Mouse (Mus musculus) kidney, embryonic 14.5 days (tissue): Measurements from ENCODE around the gene Zbtb8os. TPM values are rescaled to one million over a fixed set of nuclear protein-coding genes. Genes with fewer than 3 reads are reported as not detected.
A peak's percentile ranks its signal among the peaks of the same experiment; 100 is the strongest.

ENCODE experiments used
- ATAC-seq: fragments of 200-750 bp; cut with Nextera tagmentation; 2 replicates; pipeline ENCODE4 v1.8.0; 2017; ENCODE audit warnings: moderate number of reproducible peaks, mild to moderate bottlenecking, moderate TSS enrichment, moderate library complexity; ENCODE audit not compliant: low FRiP score, low TSS enrichment
- H3K27ac ChIP-seq: fragments of 300-500 bp; sonication (generic); 2 replicates; pipeline ENCODE4 v1.5.1; 2014; ENCODE audit warnings: low read depth, mild to moderate bottlenecking, low read length, moderate library complexity, mixed read lengths
- H3K27me3 ChIP-seq: fragments of 300-500 bp; sonication (generic); 2 replicates; pipeline ENCODE4 v1.6.1; 2014; ENCODE audit warnings: mild to moderate bottlenecking, low read length; ENCODE audit not compliant: control insufficient read depth, insufficient read depth
- H3K36me3 ChIP-seq: fragments of 300-500 bp; sonication (generic); 2 replicates; pipeline ENCODE4 v1.6.1; 2014; ENCODE audit warnings: low read length, mixed read lengths; ENCODE audit not compliant: control insufficient read depth, insufficient read depth
- H3K4me1 ChIP-seq: fragments of 300-500 bp; sonication (generic); 2 replicates; pipeline ENCODE4 v1.6.1; 2014; ENCODE audit warnings: low read length, mixed read lengths; ENCODE audit not compliant: control insufficient read depth, insufficient read depth
- H3K4me2 ChIP-seq: fragments of 300-500 bp; sonication (generic); replicated peaks from 2 replicates; pipeline ENCODE4 v1.6.1; 2014; ENCODE audit warnings: low read depth, mild to moderate bottlenecking, low read length
- H3K4me3 ChIP-seq: fragments of 300-500 bp; sonication (generic); 2 replicates; pipeline ENCODE4 v1.5.1; 2014; ENCODE audit warnings: mild to moderate bottlenecking, low read length
- H3K9ac ChIP-seq: fragments of 300-500 bp; sonication (generic); 2 replicates; pipeline ENCODE4 v1.6.1; 2014; ENCODE audit warnings: low read depth, mild to moderate bottlenecking, low read length, moderate library complexity
- H3K9me3 ChIP-seq: fragments of 300-500 bp; sonication (generic); 2 replicates; pipeline ENCODE4 v1.6.1; 2016; ENCODE audit warnings: low read length; ENCODE audit not compliant: control insufficient read depth
- WGBS: fragments of 180-500 bp; shearing (Covaris S2); extraction: QIAGEN DNeasy Blood & Tissue Kit; methylation state at CpG from one replicate; pipeline ENCODE4 v1.1.7; 2014; 5-methylcytosine and 5-hydroxymethylcytosine counted together
- polyA plus RNA-seq: library from polyadenylated mRNA; unstranded; fragments of >200 nt; fragmentation: Nextera tagmentation; extraction: Ambion mirVana; gene quantifications from 2 replicates; pipeline ENCODE4 v1.2.1, GENCODE M21; 2014

The Zbtb8os gene
- polyA plus RNA-seq, 1 experiment from 2014 or later = 50.2 TPM

DNA sequence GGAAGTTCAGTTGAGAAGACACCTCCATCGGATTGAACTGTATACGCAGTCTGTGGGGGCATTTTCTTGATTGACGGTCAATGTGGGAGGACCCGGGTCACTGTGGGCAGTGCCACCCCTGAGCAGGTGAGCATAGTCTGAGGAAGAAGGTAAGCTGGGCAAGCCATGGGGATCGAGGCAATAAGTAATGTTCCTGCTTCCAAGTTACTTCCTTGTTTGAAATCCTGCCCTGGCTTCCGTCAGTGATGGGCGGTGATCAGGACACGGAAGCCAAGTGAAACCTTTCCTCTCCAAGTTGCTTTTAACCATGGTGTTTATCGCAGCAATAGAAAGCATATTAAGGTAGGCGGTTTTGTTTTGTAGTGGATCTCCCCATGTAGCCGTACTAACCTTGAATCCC, 50.2 kb downstream of the Zbtb8os start:
- Histone ChIP-seq H3K9me3 (no peaks in the 10 kb centered on the region), H3K4me3 (no peak overlapping the region), H3K4me1 (0 out of 2 replicates have a peak, but pooled peaks cover 5% of the 10 kb centered on the region), H3K27ac (no peak overlapping the region), H3K4me2 (no peak overlapping the region), H3K9ac (no peak overlapping the region), H3K27me3 (no peaks in the 10 kb centered on the region), H3K36me3 (no peaks in the 10 kb centered on the region)
- WGBS = 85% methylated on average over 11 of the region's 11 CpGs
- ATAC-seq = no peak

DNA sequence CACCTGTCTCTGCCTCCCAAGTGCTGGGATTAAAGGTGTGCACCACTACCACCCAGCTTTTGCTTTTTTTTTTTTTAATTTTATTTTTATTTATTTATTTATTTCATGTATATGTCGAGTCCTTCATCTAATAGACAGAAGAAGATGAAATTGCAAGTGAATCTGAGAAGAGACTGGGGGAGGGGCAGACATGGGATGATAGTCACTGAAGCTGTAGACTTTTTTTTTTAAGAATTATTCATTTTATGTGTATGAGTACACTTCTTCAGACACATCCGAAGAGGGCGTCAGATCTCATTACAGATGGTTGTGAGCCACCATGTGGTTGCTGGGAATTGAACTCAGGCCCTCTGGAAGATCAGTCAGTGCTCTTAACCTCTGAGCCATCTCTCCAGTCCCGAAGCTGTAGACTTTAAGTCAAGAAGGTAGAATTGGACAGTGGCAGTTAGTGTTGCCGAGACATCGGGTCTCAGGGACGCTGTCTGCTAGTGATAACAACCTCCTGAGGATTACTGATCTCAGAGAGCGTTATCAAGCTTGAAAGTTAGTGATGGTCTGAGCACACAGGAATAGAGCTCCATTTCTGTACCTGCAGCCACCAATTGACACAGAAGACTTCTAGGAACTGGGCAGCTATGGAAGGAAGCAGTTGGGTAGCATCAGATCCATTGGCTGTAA, 50.9 kb downstream of the Zbtb8os start:
- Histone ChIP-seq H3K4me3 (no peak overlapping the region), H3K4me1 (0 out of 2 replicates have a peak, but pooled peaks cover 5% of the 10 kb centered on the region), H3K27ac (no peak overlapping the region), H3K4me2 (no peak overlapping the region), H3K9ac (no peak overlapping the region), H3K36me3 (no peaks in the 10 kb centered on the region), H3K27me3 (no peaks in the 10 kb centered on the region), H3K9me3 (no peaks in the 10 kb centered on the region)
- WGBS = 91% methylated on average over 8 of the region's 8 CpGs
- ATAC-seq = no peak

GRCm38 (mm10) chr4:129386989-129387388, 51.5 kb downstream of the Zbtb8os start:
- H3K27ac ChIP-seq = no peak overlapping the region
- 0 out of 2 replicates have a peak, but pooled peaks cover 5% of the 10 kb centered on the region for H3K4me1 ChIP-seq
- H3K36me3 ChIP-seq = no peaks in the 10 kb centered on the region
- H3K4me3 ChIP-seq = no peak overlapping the region
- H3K4me2 ChIP-seq = no peak overlapping the region
- H3K27me3 ChIP-seq = no peaks in the 10 kb centered on the region
- H3K9me3 ChIP-seq = no peaks in the 10 kb centered on the region
- ATAC-seq = no peak
- 75% methylated on average over 2 of the region's 2 CpGs for WGBS
- H3K9ac ChIP-seq = no peak overlapping the region

- H3K4me1 ChIP-seq = 0 out of 2 replicates have a peak, but pooled peaks cover 5% of the 10 kb centered on the region
- no peaks in the 10 kb centered on the region for H3K9me3 ChIP-seq
- H3K27ac ChIP-seq = no peak overlapping the region
- no peak overlapping the region for H3K4me3 ChIP-seq
- 90% methylated on average over 5 of the region's 5 CpGs for WGBS
- H3K36me3 ChIP-seq = no peaks in the 10 kb centered on the region
- no peak overlapping the region for H3K4me2 ChIP-seq
- no peak overlapping the region for H3K9ac ChIP-seq
- ATAC-seq = no peak
- H3K27me3 ChIP-seq = no peaks in the 10 kb centered on the region
Measured at GRCm38 (mm10) chr4:129388404-129388803, 52.9 kb downstream of the Zbtb8os start.

DNA sequence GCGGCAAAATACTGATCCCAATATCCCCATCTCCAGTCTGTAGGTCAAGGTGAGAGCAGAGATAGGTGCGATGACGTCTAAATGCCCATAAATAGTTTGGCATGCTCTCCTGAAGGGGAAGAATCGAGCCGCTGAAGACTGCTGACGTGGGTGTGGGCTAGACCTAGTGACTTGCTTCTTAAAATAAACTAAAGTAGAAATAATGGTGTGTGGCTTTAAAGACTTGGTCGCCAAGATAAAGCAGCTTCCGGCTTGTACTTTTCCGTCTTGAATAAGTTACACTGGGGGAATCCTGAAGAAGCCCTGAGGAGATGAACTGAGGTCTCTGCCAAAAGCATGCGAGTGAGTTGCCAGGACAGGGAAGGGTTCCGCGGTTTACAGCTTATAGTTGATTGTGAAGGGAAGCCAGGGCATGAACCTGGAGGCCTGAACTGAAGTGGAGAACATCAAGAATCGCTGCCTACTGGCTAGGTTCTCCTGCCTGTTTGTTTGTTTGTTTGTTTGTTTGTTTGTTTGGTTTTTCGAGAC, 54.8 kb downstream of the Zbtb8os start:
- Histone ChIP-seq H3K9me3 (no peaks in the 10 kb centered on the region), H3K4me1 (no peaks in the 10 kb centered on the region), H3K27me3 (no peaks in the 10 kb centered on the region), H3K4me3 (no peak overlapping the region), H3K27ac (no peak overlapping the region), H3K9ac (no peak overlapping the region), H3K36me3 (no peaks in the 10 kb centered on the region), H3K4me2 (no peak overlapping the region)
- 86% methylated on average over 14 of the region's 14 CpGs for WGBS
- ATAC-seq = no peak

- Histone ChIP-seq H3K4me2 (no peak overlapping the region), H3K9ac (no peak overlapping the region), H3K27me3 (no peaks in the 10 kb centered on the region), H3K36me3 (no peaks in the 10 kb centered on the region), H3K4me1 (no peaks in the 10 kb centered on the region), H3K9me3 (no peaks in the 10 kb centered on the region), H3K27ac (no peak overlapping the region), H3K4me3 (no peak overlapping the region)
- 89% methylated on average over 7 of the region's 7 CpGs for WGBS
- ATAC-seq = no peak
Measured at GRCm38 (mm10) chr4:129390936-129391557, 55.6 kb downstream of the Zbtb8os start.

DNA sequence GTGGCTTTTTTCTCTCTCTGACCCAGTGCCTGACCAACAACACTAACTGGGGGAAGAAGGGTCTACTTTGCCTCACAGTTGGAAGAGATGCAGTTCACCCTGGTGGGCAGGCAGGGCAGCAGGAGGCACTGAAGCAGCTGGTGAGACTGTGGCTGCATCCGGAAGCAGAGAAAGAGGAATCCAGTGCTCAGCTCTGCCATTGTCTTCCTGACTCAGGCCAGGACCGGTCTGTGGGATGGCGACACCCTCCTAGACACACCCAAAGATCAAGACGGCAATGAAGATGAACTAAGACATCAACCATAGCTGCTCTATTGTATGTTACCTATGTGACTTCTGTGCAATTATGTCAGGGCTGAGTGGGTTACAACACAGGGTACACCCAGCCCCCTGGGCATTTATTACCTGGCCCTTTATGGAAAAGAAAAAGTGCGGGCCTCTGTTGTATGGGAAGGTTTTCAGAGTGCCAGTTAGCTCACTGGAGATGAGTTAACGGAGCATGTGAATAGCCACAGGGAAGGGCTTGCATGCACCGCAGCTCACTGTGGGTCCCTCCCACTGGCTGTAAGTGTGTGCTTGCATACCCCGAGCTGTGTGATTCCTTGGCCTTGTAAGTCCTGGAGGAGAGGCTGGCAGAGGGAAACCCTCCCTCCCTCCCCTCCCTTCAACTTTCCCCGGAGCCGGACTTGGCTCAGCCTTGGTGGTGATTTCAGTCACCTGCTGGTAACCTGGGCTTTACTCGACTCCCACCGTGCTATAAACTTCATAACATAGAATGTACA, 58.8 kb downstream of the Zbtb8os start:
- H3K27me3 ChIP-seq = no peaks in the 10 kb centered on the region
- peak; percentile 66; the same call in 1 of the 2 replicates for ATAC-seq
- peak overlapping the region; percentile 37; the same call in 1 of the 2 replicates for H3K9ac ChIP-seq
- H3K27ac ChIP-seq = no peak overlapping the region
- 31% methylated on average over 12 of the region's 12 CpGs for WGBS
- no peaks in the 10 kb centered on the region for H3K4me1 ChIP-seq
- H3K9me3 ChIP-seq = no peaks in the 10 kb centered on the region
- H3K4me2 ChIP-seq = no peak overlapping the region
- H3K4me3 ChIP-seq = no peak overlapping the region
- no peaks in the 10 kb centered on the region for H3K36me3 ChIP-seq

- Histone ChIP-seq H3K9ac (no peak overlapping the region), H3K9me3 (no peaks in the 10 kb centered on the region), H3K4me1 (no peaks in the 10 kb centered on the region), H3K4me2 (no peak overlapping the region), H3K27me3 (no peaks in the 10 kb centered on the region), H3K36me3 (no peaks in the 10 kb centered on the region), H3K27ac (no peak overlapping the region), H3K4me3 (no peak overlapping the region)
- ATAC-seq = no peak
- WGBS = 77% methylated on average over 3 of the region's 3 CpGs
Measured at GRCm38 (mm10) chr4:129396960-129397359, 61.5 kb downstream of the Zbtb8os start.
